Mouse (Mus musculus): ENCODE results near the gene Mtg2.

Mtg2 gene

GRCm38 (mm10) chr2:180085926-180086636 is 15.7 kb downstream of the Mtg2 start:
- no peak for TF ChIP-seq GATA4 (IDR thresholded peaks at IDR 0.05; ENCODE audit: insufficient replicate concordance, low read length)

GRCm38 (mm10) chr2:180086637-180087027 is 16.2 kb downstream of the Mtg2 start:
- TF ChIP-seq GATA4 (IDR thresholded peaks at IDR 0.05; ENCODE audit: insufficient replicate concordance, low read length), result no peak

GRCm38 (mm10) chr2:180087472-180087871 is 17.1 kb downstream of the Mtg2 start:
- no peak for TF ChIP-seq GATA4 (IDR thresholded peaks at IDR 0.05; ENCODE audit: insufficient replicate concordance, low read length)

- TF ChIP-seq GATA4 (IDR thresholded peaks at IDR 0.05; ENCODE audit: insufficient replicate concordance, low read length), result no peak
These were observed 19.9 kb downstream of the Mtg2 start for GRCm38 (mm10) chr2:180090285-180090684.

- no peak for TF ChIP-seq GATA4 (IDR thresholded peaks at IDR 0.05; ENCODE audit: insufficient replicate concordance, low read length)
These were observed 25.3 kb downstream of the Mtg2 start for GRCm38 (mm10) chr2:180095711-180096110.

GRCm38 (mm10) chr2:180097585-180097984 is 27.2 kb downstream of the Mtg2 start:
- no peak for TF ChIP-seq GATA4 (IDR thresholded peaks at IDR 0.05; ENCODE audit: insufficient replicate concordance, low read length)

- no peak for TF ChIP-seq GATA4 (IDR thresholded peaks at IDR 0.05; ENCODE audit: insufficient replicate concordance, low read length)
These were observed 27.8 kb downstream of the Mtg2 start for GRCm38 (mm10) chr2:180098167-180098566.

- TF ChIP-seq GATA4 (IDR thresholded peaks at IDR 0.05; ENCODE audit: insufficient replicate concordance, low read length), result no peak
These were observed 29.1 kb downstream of the Mtg2 start for GRCm38 (mm10) chr2:180099529-180099928.

GRCm38 (mm10) chr2:180103151-180103977 is 33.0 kb downstream of the Mtg2 start:
- no peak for TF ChIP-seq GATA4 (IDR thresholded peaks at IDR 0.05; ENCODE audit: insufficient replicate concordance, low read length)

GRCm38 (mm10) chr2:180103978-180104658 is 33.7 kb downstream of the Mtg2 start, which contains the start of gene Hrh3:
Gene Hrh3 (minus strand): TSS chr2:180104488.
- TF ChIP-seq GATA4 (IDR thresholded peaks at IDR 0.05; ENCODE audit: insufficient replicate concordance, low read length), result no peak

GRCm38 (mm10) chr2:180104659-180105377 is 34.4 kb downstream of the Mtg2 start:
- no peak for TF ChIP-seq GATA4 (IDR thresholded peaks at IDR 0.05; ENCODE audit: insufficient replicate concordance, low read length)

- no peak for TF ChIP-seq GATA4 (IDR thresholded peaks at IDR 0.05; ENCODE audit: insufficient replicate concordance, low read length)
These were observed 35.2 kb downstream of the Mtg2 start for GRCm38 (mm10) chr2:180105441-180106190.

- TF ChIP-seq GATA4 (IDR thresholded peaks at IDR 0.05; ENCODE audit: insufficient replicate concordance, low read length), result no peak
These were observed 36.7 kb downstream of the Mtg2 start for GRCm38 (mm10) chr2:180107081-180107480.

- TF ChIP-seq GATA4 (IDR thresholded peaks at IDR 0.05; ENCODE audit: insufficient replicate concordance, low read length), result no peak
These were observed 37.9 kb downstream of the Mtg2 start for GRCm38 (mm10) chr2:180108285-180108684.
